Mouse (Mus musculus) liver (tissue): ENCODE results near the gene Add3.
A peak's percentile ranks its signal among the peaks of the same experiment; 100 is the strongest.

ENCODE experiments used
- DNase-seq: peaks from one replicate; pipeline ENCODE4 v3.0.0-alpha.2; 2020; ENCODE audit warnings: mixed read lengths

Gene Add3

DNA sequence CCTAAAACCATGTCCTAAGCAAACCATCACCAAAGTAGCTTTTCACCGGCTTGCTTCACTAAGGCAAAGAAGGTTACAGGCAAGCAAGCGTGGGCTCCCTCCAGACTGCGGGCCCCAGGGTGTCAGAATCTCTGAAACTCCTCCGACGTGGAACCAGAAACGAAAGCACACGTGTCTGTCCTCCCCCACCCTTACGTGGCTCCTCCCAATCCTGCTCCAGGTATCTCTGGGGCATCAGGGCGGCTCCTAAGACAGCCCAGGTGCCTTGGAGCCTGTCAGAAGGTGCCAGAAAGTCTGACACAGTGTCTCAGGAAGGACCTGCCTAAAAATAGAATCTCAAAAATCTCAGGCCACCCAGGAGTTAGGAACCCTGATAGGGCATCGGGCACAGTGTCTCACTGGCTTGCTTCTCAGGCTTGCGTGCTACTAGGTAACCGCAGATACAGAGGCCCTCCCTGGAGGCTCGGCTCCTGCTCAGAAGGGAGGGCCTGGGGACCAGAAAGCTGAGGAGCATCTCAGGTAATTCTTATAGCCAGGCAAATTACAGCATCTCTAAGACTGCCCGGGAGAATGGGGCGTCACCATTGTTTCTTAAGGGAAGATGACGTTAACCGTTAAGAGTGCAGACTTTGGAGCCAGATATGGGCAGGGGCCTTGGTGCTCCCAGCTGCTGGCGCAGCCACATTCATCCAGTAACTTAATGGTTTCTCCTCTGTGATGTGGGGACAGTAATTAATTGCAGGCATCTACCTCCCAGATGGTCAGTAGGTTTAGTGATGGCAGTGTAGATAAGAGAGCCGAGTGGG is 136.9 kb downstream of the Add3 start:
- DNase-seq: no peak

- no peak for DNase-seq
These were observed 138.5 kb downstream of the Add3 start for GRCm38 (mm10) chr19:53278491-53279415.

DNA sequence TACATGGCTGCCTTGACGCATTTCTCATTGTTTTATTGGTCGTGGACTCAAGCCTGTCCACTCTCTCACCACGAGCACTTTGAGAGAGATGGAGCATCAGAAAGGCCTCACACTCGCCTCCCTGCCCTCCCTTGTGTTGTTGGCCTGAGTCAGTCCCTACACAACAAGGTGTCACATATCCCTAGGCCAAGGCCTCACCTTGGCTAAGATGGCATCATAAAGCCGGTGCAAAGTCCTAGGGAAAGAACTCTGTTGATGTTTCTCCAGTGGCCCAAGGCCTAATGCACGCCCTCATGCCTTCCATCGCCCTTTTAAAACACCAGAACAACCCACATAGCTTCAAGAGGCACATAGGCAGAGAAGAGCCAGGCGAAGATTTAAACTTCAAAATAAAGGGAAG is 140.0 kb downstream of the Add3 start:
- DNase-seq: no peak

GRCm38 (mm10) chr19:53282571-53282970 is 142.3 kb downstream of the Add3 start:
- DNase-seq: no peak

- DNase-seq: no peak
These were observed 143.5 kb downstream of the Add3 start for GRCm38 (mm10) chr19:53283742-53284141.

DNA sequence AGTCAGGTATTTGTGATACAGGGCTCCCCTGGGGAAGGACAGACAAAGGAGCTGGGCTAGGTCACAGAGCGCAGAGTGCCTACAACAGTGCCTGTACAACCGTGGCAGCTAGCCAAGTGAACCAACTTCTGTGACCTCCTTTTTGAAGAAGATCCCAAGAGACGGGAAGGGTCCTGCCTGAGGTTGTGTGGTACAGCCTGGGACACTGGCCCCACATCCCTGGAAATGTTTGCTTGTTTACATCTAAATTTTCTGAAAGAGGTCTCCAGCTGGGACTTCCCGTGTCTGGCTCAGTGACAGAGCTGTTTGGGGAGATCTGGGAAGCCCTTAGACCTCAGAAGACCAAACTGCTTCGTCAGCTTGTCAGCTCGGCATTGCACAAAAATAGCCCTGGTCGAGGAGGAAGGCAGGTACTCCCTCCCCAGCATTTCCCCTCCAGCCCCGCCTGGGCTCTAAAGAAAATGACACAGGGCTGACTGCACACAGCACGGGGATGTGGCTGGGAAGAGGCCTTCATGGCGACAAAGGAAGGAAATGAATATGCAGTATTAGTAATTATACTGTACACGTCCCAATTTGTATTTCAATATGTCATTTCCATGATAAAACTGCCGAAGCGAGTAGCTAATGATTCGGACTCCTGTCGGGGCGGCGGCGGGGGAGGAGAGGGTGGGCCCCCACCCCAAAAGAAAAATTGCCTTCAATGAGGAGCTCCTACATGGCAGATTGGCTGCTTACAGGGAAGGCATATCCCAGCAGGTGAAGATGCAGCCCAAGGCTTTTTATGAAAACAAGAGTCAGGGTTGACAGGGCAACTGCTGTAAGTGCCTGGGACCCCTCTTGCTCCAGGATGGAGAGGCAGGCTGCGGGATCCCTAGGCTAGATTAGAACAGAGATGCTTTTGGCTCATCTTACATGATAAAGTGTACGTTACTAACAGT is 144.3 kb downstream of the Add3 start:
- peak; percentile 39 for DNase-seq

DNA sequence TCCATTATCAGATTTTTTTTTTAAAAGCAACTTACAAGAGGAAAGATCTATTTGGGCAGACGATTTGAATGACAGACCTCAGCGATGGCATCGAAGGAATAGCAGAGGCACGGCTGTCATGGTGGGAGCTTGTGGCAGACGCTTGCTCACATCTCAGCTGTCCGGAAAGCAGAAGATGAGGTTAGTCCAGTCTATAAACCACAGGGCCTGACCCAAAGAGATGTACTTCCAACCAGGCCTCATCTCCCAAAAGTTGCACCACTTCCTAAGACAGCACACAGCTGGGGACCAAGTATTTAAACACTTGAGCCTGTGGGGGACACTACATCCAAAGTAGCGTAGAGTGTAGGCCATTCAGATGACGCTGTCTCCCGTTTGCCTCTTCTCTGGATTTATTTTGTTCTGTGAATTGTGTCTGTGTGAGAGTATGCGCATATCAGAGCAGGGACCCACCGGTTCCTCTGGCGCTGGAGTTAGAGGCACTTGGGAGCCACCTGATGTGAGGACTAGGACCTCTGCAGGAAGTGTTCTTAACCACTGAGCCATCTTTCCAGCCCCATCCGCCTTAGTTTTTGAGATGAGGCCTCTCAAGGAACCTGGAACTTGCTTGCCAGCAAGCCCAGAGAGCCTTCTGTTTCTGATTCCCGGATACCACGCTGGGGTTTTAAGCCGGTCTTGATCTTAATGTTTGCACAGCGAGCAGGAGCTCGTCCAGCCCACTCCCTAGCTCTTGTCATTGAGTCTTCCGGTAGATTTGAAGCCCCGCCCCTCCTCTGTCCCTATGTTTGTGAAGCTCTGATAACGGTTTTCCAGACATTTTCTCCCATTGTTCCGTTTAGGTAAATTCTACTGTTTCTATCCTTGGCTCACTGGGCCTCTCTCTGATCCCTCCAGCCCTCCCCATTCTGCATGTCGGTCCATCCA is 156.3 kb downstream of the Add3 start:
- DNase-seq: no peak
